Mouse (Mus musculus) left cerebral cortex, adult 8-10 months (tissue): ENCODE measurements around the gene Rgs12. TPM values are rescaled to one million over a fixed set of nuclear protein-coding genes. Genes with fewer than 3 reads are reported as not detected.

Source experiments
- DNase-seq, 2 experiments: peaks; one replicate each; pipeline ENCODE4 v3.0.0; 2022; ENCODE audit warnings: low spot score in 2 of 2
- microRNA-seq, 2 experiments: library from miRNA; unstranded; fragments of <30 nt; microRNA quantifications; one replicate each; pipeline ENCODE4 v1.2.0; 2022
- total RNA-seq, 4 experiments: library from RNA; stranded (reverse); gene quantifications; 2 replicates each; pipeline ENCODE4 v1.2.4; 2022

Gene Rgs12
- total RNA-seq, 4 experiments from 2014 or later = 43.3 to 59.1 (median 45.4) TPM

DNA sequence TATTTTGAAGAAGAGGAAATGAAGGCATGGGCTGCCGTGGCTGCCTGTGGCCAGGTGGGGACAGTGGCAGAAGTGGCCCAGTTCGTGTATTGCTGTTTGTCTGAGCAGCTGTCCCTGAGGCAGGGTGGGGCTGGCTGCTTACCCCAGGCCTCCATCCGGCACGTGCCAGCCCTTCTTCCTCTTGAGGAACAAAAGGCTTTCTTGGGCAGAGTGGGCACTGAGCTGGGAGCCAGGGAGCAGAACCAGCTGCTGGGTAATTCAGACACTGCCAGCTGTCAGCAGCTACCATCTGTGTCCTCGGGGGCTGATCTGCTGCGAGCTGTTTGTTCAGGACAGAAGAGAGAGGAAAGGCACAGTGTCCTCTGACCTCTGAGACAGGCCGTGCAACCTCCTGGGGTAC, 121.7 kb downstream of the Rgs12 start:
- DNase-seq = peak in 1 of 2 experiments; percentile 54

DNA sequence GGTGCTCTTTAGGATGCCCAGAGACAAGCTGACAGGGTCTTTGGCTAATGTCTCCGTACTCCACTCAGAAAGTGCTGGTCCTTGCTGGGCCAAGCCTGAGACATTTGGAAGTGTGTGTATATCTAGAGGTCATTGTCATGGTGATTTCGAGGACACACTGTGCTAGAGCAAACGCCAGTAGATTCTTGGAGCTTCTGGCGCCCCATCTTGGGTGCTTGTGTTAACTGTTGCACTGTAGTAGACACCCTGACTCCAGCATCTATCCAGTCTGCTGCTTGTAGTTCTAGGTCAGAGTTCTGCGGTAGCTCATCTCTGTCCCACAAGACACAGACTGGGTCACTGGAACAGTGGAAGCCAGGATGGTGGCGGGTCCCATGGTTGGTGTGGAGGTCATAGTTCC, 122.6 kb downstream of the Rgs12 start:
- DNase-seq = no peak

DNA sequence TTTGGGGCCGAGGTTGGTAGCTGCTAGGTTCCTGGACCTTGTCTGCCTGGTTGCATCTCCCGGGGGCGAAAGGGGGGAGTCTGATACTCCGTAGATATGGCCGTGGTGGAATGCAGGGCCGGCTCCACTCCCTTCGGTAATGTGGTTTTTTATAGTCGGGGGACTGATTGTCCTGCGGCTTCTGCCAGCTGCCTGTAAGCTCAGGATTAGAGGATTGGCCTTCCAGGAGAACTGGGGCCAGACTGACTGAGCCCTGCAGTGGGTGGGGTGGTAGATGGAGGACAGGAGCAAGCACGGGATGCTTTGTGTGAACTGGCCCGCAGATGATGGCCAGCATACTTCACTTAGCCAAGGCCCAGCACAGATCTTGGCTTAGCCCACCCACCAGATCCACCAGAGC, 124.0 kb downstream of the Rgs12 start:
- no peak for DNase-seq

DNA sequence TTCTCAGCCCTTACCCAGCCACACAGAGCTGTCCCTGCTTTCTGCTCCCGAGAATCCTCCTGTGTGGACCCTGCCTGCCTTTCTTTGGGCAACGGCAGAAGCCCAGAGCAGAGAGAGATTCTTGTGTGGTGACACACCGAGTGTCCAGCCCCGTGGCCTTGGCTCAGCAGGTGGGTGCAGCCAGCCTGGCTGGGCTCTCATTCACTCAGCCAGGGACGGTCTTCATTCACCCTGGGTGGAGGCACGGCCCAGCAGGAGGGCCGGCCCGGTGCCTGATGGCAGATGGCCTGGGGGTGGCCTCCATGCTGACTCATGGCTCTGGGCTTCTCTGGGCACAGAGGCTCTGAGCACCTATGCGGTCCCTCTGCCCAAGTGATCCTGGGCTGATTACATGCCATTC, 124.7 kb downstream of the Rgs12 start:
- DNase-seq = peak in 1 of 2 experiments; percentile 46

DNA sequence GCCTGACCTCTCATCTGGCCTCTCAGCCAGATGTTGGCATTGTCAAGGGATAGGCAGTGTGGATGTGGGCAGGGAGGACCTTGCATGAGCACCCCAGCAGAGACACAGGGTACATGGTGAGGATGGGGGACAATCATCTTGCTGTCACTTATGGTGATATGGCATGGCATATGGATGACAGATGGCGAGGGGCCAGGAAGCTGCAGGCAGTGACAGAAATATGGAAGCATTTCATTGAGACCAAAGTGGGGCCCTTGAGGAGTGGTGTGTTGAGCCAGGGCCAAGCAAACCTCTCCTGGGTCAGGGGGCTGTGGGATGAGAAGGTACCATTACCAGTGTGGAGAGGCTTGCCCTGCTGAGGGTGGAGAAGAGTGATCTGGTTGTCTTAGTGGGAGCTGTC, 127.1 kb downstream of the Rgs12 start:
- DNase-seq = no peak

DNA sequence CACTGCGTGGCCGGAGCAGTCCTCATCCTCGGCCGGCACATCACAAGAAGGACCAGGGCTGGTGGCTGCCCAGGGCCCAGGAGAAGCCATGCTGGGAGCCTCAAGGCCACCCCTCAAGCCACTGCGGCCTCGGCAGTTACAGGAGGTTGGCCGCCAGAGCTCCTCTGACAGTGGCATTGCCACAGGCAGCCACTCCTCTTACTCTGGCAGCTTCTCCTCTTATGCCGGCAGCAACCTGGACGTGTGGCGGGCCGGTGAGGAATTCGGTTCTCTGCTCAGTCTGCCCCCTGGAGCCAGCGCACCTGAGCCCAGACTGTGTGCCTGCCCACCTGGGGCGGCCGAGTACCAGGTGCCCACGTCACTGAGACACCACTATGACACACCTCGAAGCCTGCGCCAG, 129.9 kb downstream of the Rgs12 start:
- DNase-seq = no peak

DNA sequence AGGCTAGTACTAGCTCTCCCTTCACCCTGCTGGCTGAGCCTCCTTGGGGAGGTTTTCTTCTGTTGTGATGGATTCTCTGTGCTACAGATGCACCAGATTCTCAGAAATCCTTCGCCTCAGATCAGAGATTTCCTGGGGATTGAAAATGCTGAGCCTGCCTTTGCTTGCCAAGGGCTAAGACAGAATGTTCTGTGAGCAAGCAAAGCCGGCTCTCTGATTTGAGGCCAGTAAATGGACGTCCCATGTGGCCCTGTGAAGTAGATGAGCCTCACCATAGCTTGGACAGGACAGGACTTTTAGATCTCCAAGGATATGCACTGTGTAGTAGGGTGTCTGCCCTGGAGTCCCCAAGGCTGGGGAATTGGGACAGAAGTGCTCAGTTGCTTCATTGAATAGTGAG, 135.7 kb downstream of the Rgs12 start:
- no peak for DNase-seq

DNA sequence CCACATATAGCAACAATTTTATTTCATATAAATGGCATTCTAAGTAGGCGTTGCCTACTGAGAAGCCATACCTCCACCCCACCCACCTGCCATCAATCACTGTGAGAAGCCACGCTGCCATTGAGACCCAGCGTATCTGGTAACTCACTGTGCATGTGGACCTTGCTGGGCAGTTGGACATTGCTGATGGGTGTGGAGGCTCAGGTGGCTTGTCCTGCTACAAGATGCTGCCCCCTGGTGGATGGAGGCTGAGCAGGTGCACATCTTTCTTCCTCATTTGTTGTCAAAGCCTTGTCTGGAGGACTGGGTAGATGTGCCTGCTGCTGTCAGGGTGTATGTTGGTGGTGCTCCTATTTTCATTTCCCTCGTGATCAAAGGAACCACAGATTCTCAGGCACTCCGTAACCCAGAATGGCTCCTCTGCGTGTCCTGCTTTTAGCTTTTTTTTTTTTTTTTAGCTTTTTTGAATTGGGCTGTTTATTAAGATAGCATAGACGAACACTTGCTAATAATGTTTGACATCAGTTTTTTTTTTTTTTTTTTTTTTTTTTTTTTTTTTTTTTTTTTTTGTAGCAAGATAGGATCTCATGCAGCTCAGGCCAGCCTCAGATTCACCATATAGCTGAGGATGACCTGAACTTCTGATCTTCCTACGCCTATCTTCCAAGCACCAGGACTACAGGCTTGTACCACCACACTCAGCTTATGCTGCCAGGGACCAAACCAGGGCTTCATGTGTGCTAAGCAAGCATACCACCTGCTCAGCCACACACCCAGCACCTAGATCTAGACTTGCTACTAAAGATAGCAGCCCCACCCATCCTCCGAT, 139.8 kb downstream of the Rgs12 start:
- DNase-seq = peak; percentile 46 to 57

Small RNAs within 50 kb of the gene (microRNA-seq; reads per million reads assigned to microRNA genes)
- gene Mir3097 = 13.2 to 19.1 reads per million in 2 experiments

Other genes starting within 250 kb of the Rgs12 start
- 10 to 100 TPM; 74.6 to 88.4 (median 78.5) TPM for gene Htt, start 187.7 kb upstream of the Rgs12 start, total RNA-seq
- gene Msantd1, start 41.4 kb upstream of the Rgs12 start, total RNA-seq = 1 to 10 TPM; 3.9 to 6.6 (median 4.1) TPM
- under 1 TPM; 0.39 to 0.95 (median 0.66) TPM for gene Hgfac, start 92.1 kb downstream of the Rgs12 start, total RNA-seq
- gene Dok7, start 107.3 kb downstream of the Rgs12 start, total RNA-seq = 10 to 100 TPM; 21.8 to 27.7 (median 24.6) TPM
- 100 to 1,000 TPM; 121 to 171 (median 135) TPM for gene Lrpap1, start 156.3 kb downstream of the Rgs12 start, total RNA-seq